Mouse (Mus musculus) limb, embryonic 14.5 days (tissue): ENCODE measurements around the gene Pxdn. TPM values are rescaled to one million over a fixed set of nuclear protein-coding genes. Genes with fewer than 3 reads are reported as not detected.

Source experiments
- ATAC-seq: fragments of 200-750 bp; cut with Nextera tagmentation; 2 replicates; pipeline ENCODE4 v1.8.0; 2017; ENCODE audit warnings: low read depth, moderate number of reproducible peaks, moderate TSS enrichment; ENCODE audit not compliant: low FRiP score
- DNase-seq: peaks from one replicate; pipeline ENCODE4 v3.0.0-alpha.2; 2015; ENCODE audit warnings: low spot score
- H3K27ac ChIP-seq: fragments of 300-500 bp; sonication (generic); replicated peaks from 2 replicates; pipeline ENCODE4 v1.5.1; 2014; ENCODE audit warnings: low read depth, mild to moderate bottlenecking, low read length, moderate library complexity, mixed read lengths
- H3K27me3 ChIP-seq: fragments of 300-500 bp; sonication (generic); 2 replicates; pipeline ENCODE4 v1.6.1; 2014; ENCODE audit warnings: low read length, mixed read lengths; ENCODE audit not compliant: control insufficient read depth, insufficient read depth
- H3K36me3 ChIP-seq: fragments of 300-500 bp; sonication (generic); 2 replicates; pipeline ENCODE4 v1.6.1; 2014; ENCODE audit warnings: mild to moderate bottlenecking, low read length, moderate library complexity, mixed read lengths; ENCODE audit not compliant: control insufficient read depth, insufficient read depth
- H3K4me1 ChIP-seq: fragments of 300-500 bp; sonication (generic); 2 replicates; pipeline ENCODE4 v1.6.1; 2014; ENCODE audit warnings: antibody characterized with exemption, low read length, mixed read lengths; ENCODE audit not compliant: control insufficient read depth, insufficient read depth
- H3K4me2 ChIP-seq: fragments of 300-500 bp; sonication (generic); replicated peaks from 2 replicates; pipeline ENCODE4 v1.6.1; 2014; ENCODE audit warnings: low read depth, mild to moderate bottlenecking, low read length, moderate library complexity; ENCODE audit not compliant: severe bottlenecking
- H3K4me3 ChIP-seq: fragments of 300-500 bp; sonication (generic); replicated peaks from 2 replicates; pipeline ENCODE4 v1.5.1; 2014; ENCODE audit warnings: low read length
- H3K9ac ChIP-seq: fragments of 300-500 bp; sonication (generic); 2 replicates; pipeline ENCODE4 v1.6.1; 2014; ENCODE audit warnings: mild to moderate bottlenecking, low read depth, low read length, moderate library complexity; ENCODE audit not compliant: severe bottlenecking
- H3K9me3 ChIP-seq: fragments of 300-500 bp; sonication (generic); 2 replicates; pipeline ENCODE4 v1.6.1; 2016; ENCODE audit warnings: low read length; ENCODE audit not compliant: control insufficient read depth
- POLR2A ChIP-seq: fragments of 200-500 bp; IDR thresholded peaks from 2 replicates; pipeline ENCODE4 v1.8.0; 2012; ENCODE audit warnings: inconsistent platforms, mild to moderate bottlenecking, moderate library complexity, borderline replicate concordance; ENCODE audit not compliant: insufficient read depth, insufficient read length; ENCODE audit errors: extremely low read depth
- WGBS: fragments of 180-500 bp; shearing (Covaris S2); extraction: QIAGEN DNeasy Blood & Tissue Kit; methylation state at CpG from one replicate; pipeline ENCODE4 v1.1.7; 2014; 5-methylcytosine and 5-hydroxymethylcytosine counted together
- polyA plus RNA-seq, 2 experiments: library from polyadenylated mRNA; depleted of rRNA in 1 of 2; stranded (reverse) in 1 of 2; unstranded in 1 of 2; fragments of >200 nt; fragmentation: Nextera tagmentation in 1 of 2; extraction: Ambion mirVana in 1 of 2; gene quantifications; 2 replicates each; pipeline versions ENCODE4 v1.2.1 to v1.2.3; 2012 to 2014

Gene Pxdn
- polyA plus RNA-seq, 2 experiments: 145 to 175 TPM

DNA sequence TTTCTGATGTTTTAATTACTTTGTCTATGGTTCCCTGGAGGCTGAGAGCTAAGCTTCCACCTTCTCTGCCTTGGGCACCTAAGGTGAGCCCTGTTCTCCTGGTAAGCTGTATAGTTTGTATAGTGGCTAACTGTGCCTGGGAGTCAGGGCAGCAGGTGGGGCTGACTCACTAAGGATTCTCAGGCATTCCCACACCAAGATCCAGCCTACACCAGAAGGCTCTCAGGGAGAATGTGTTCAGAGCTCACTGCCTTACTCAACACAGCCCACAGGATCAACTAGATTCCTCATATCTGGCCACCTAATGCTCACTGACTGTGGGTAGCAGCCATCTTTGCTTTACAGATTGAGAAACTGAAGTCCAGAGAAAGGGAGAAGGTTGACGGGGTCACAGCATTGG, 4.5 kb upstream of the Pxdn start:
- DNase-seq: no peak
- Histone ChIP-seq H3K9me3 (no peaks in the 10 kb centered on the region), H3K9ac (no peak overlapping the region), H3K27me3 (no peaks in the 10 kb centered on the region), H3K27ac (no peak overlapping the region), H3K4me1 (0 out of 2 replicates have a peak, but pooled peaks cover 4% of the 10 kb centered on the region), H3K36me3 (no peaks in the 10 kb centered on the region), H3K4me3 (no peak overlapping the region), H3K4me2 (no peak overlapping the region)
- 93% methylated on average over 1 of the region's 1 CpGs for WGBS
- TF ChIP-seq POLR2A: no peak
- ATAC-seq: no peak

DNA sequence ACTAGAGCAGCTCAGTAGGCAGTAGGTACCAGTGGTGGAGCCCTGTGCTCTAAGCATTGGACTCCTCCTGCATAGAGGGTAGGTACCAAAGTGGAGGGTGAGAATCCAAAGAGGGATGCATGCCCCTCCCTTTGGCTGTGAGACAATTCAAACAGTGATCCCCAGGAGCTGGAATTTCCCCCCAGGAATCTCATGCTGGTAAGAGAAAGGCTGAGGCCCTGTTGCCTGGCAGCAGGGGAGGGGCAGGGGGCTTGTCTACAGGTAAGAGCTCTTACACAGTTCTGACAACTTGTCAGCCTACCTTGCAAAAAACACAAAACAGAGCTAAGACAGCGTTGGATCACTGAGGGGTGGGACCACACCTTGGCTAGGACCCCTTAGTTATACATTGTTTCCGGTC, 3.9 kb upstream of the Pxdn start:
- TF ChIP-seq POLR2A: no peak
- no peak overlapping the region for H3K9ac ChIP-seq
- no peaks in the 10 kb centered on the region for H3K27me3 ChIP-seq
- 65% methylated on average over 2 of the region's 2 CpGs for WGBS
- H3K4me2 ChIP-seq: no peak overlapping the region
- DNase-seq (no peak), ATAC-seq (no peak)
- no peaks in the 10 kb centered on the region for H3K9me3 ChIP-seq
- no peak overlapping the region for H3K27ac ChIP-seq
- H3K4me3 ChIP-seq: no peak overlapping the region
- no peaks in the 10 kb centered on the region for H3K36me3 ChIP-seq
- H3K4me1 ChIP-seq: 0 out of 2 replicates have a peak, but pooled peaks cover 4% of the 10 kb centered on the region

GRCm38 (mm10) chr12:29934120-29934581, 3.3 kb upstream of the Pxdn start:
- ATAC-seq: no peak
- H3K27me3 ChIP-seq: no peaks in the 10 kb centered on the region
- no peak overlapping the region for H3K9ac ChIP-seq
- no peak for TF ChIP-seq POLR2A
- peaks cover 4% of the 10 kb centered on the region; the same call in 1 of the 2 replicates for H3K4me1 ChIP-seq
- no peak overlapping the region for H3K4me2 ChIP-seq
- H3K9me3 ChIP-seq: no peaks in the 10 kb centered on the region
- no peak overlapping the region for H3K27ac ChIP-seq
- no peaks in the 10 kb centered on the region for H3K36me3 ChIP-seq
- whole genome bisulfite sequencing: 59% methylated on average over 8 of the region's 8 CpGs
- no peak for DNase-seq
- no peak overlapping the region for H3K4me3 ChIP-seq

- DNase-seq: peak; percentile 78
- peak overlapping the region; percentile 91 for H3K27ac ChIP-seq
- ATAC-seq: peak; percentile 90
- no peaks in the 10 kb centered on the region for H3K27me3 ChIP-seq
- peak; percentile 87; the same call in 1 of the 2 replicates for TF ChIP-seq POLR2A
- H3K9ac ChIP-seq: peak overlapping the region; percentile 91
- H3K4me2 ChIP-seq: peak overlapping the region; percentile 55
- WGBS: under 1% methylated on average over 47 of the region's 49 CpGs
- H3K9me3 ChIP-seq: no peaks in the 10 kb centered on the region
- no peaks in the 10 kb centered on the region for H3K36me3 ChIP-seq
- peak overlapping the region; percentile 80 for H3K4me3 ChIP-seq
- peaks cover 24% of the 10 kb centered on the region for H3K4me1 ChIP-seq
Measured at GRCm38 (mm10) chr12:29937851-29938375, 505 bp downstream of the Pxdn start.

DNA sequence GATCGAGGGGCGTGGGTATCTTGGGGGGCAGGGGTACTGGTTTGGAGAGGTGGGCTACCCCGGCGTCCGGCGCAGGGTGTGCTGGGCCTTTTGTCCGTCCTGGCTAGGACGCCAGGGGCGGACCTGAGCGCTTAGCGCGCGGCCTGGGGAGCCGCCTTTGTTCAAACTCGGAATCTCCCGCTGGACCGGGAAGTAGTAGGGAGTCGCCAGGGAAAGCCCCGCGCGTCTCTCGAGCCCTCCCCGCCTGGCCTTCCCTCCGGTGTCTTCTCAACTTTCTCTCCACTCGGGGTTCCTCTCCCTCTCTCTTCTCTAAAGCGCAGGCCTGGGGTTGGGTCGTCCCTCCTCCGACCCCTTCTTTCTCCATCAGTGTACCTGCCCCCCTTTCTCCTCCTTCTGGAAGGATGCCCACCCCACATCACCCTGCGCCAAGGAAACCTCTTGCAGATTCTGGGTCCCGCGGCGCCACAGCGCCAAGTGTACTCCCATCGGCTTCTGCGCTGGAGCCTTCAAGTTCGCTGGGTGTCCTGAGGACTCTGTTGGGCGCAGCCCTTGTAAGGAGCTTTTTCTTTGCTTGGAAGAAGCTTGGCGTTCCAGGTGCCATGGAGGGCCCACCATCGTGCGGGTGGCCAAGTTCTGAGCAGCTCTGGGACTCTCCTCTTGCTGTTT, 1.1 kb downstream of the Pxdn start:
- no peaks in the 10 kb centered on the region for H3K9me3 ChIP-seq
- 0 out of 2 replicates have a peak, but pooled peaks have one; percentile 10 for TF ChIP-seq POLR2A
- H3K36me3 ChIP-seq: no peaks in the 10 kb centered on the region
- WGBS: under 1% methylated on average over 33 of the region's 40 CpGs
- peak; percentile 72 for ATAC-seq
- H3K4me2 ChIP-seq: peak overlapping the region; percentile 55
- H3K27me3 ChIP-seq: no peaks in the 10 kb centered on the region
- peak; percentile 47 for DNase-seq
- peak overlapping the region; percentile 91 for H3K27ac ChIP-seq
- peaks cover 24% of the 10 kb centered on the region for H3K4me1 ChIP-seq
- peak overlapping the region; percentile 80 for H3K4me3 ChIP-seq
- H3K9ac ChIP-seq: peak overlapping the region; percentile 91
